Mouse (Mus musculus) liver, postnatal 0 days (tissue): ENCODE data around the gene Lyzl6.

ENCODE experiments used
- CTCF ChIP-seq: sonication (generic); IDR thresholded peaks from 2 replicates; pipeline ENCODE4 v1.5.1; 2016; ENCODE audit warnings: antibody characterized with exemption, low read depth
- EP300 ChIP-seq: IDR thresholded peaks from 2 replicates; pipeline ENCODE4 v1.6.1; 2016; ENCODE audit warnings: antibody characterized with exemption, low read depth, mild to moderate bottlenecking

DNA sequence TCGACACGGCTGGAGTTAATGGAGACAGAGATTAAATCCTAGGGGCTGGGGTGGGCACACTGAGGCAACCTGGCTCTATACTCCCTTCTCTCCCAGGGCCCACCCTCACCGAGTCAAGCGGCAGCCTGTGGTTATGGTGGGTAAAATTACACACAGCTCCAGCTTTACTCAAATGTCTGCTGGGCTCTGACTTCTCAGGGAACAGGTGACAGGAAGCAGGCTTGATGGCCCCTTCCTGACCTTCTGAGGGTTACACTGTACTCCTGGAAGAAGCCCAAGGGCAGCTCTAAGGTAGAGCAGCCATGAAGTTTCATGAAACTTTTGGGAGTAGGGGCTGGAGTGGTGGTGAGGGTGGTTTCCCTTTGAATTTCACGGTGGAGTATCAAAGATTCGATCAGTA lies 48.0 kb upstream of the Lyzl6 start:
- TF ChIP-seq EP300 (no peak), CTCF (no peak)
